8 mouse cellular contexts compared by ENCODE assay signal in the genomic region with DNA sequence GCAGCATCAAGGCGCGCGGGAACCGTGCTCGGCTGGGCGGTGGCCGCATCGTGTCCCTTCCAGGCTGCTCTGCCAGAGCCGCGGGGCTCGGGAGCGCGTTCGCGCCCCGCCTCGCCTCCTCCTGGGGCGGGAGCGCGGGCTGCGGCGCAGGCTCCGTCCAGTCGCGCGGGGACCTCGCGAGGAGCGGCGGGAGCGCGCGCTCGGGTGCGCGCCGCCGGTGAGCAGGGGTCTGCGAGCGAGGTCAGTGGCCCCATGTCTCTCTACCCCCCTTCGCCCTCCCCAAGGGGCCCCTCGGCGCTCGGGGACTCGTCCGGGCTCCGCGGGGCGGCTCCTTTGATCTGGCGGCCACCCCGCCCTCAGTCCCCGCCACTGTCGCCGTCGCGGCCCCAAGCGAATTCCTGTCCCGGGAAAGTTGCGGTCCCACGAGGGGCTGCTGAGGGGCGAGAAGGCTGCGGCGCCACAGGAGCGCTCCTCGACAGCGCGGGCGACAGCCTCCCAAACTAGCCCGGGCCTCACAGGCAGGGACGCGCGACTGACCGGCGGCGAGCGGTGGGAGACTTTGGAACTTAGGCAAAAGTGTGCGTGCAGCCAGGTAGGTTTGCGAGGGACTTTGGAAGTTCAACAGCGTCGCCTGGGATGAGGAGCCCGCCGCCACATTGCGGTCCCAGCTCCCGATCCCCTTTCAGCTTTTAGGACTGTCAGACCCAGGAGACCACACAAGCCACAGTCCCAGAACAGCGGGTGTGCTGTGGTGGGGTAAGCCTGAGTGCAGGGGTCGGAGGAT. TPM values are rescaled to one million over a fixed set of nuclear protein-coding genes. Genes with fewer than 3 reads are reported as not detected.
DNase-seq lines count a peak whose midpoint lies in the region; ATAC-seq and TF ChIP-seq lines count a peak whose summit lies in the region.

Gene Ism2 (minus strand): TSS at position 49 of the 784 bp plus-strand sequence.

- ATAC-seq in forebrain, embryonic 15.5 days (replicated peaks) = peak; percentile 72
- ATAC-seq in intestine, embryonic 15.5 days = peak; percentile 87
- ATAC-seq in liver, embryonic 16.5 days (ENCODE audit: low read depth) = peak; percentile 68
- peak; percentile 73 for ATAC-seq in neural tube, embryonic 12.5 days (ENCODE audit: low FRiP score, low read depth)

- peaks cover 15% of the 10 kb centered on the region for H3K4me1 ChIP-seq in forebrain, embryonic 15.5 days
- H3K4me1 ChIP-seq in intestine, embryonic 15.5 days (replicated peaks) = peaks cover 8% of the 10 kb centered on the region; the same call in 1 of the 2 replicates
- H3K4me1 ChIP-seq in liver, embryonic 16.5 days (ENCODE audit: control insufficient read depth, low read depth, low read length) = no peaks in the 10 kb centered on the region; the same call in 1 of the 2 replicates
- peaks cover 13% of the 10 kb centered on the region for H3K4me1 ChIP-seq in neural tube, embryonic 12.5 days

- under 1% methylated on average over 85 of the region's 86 CpGs for WGBS in forebrain, embryonic 15.5 days
- under 1% methylated on average over 80 of the region's 86 CpGs for WGBS in intestine, embryonic 15.5 days
- whole genome bisulfite sequencing in liver, embryonic 16.5 days (ENCODE audit: insufficient replicate concordance) = under 1% methylated on average over 78 of the region's 86 CpGs
- WGBS in neural tube, embryonic 12.5 days = under 1% methylated on average over 84 of the region's 86 CpGs

- H3K4me3 ChIP-seq in gastrocnemius, adult 2 months = peak within 1 kb of the TSS; percentile 88
- peak within 1 kb of the TSS; percentile 74 for H3K4me3 ChIP-seq in forebrain, embryonic 15.5 days
- peak within 1 kb of the TSS; percentile 75 for H3K4me3 ChIP-seq in intestine, embryonic 15.5 days (replicated peaks)
- H3K4me3 ChIP-seq in liver, embryonic 16.5 days (ENCODE audit: low read depth, low read length) = peak within 1 kb of the TSS; percentile 66
- peak within 1 kb of the TSS; percentile 64 for H3K4me3 ChIP-seq in neural tube, embryonic 12.5 days

- TF ChIP-seq CTCF in gastrocnemius, adult 2 months (IDR thresholded peaks at IDR 0.05) = no peak

- peak; percentile 43 for DNase-seq in gastrocnemius, adult 2 months
- DNase-seq in gastrocnemius, postnatal 25 days = no peak
- peak; percentile 63 for DNase-seq in adrenal gland, postnatal 10 days
- DNase-seq in spleen, adult 18-20 months = no peak

- H3K27me3 ChIP-seq in forebrain, embryonic 15.5 days = peaks cover 23% of the 10 kb centered on the region
- H3K27me3 ChIP-seq in intestine, embryonic 15.5 days (replicated peaks) = peaks cover 11% of the 10 kb centered on the region
- peaks cover 36% of the 10 kb centered on the region for H3K27me3 ChIP-seq in liver, embryonic 16.5 days (ENCODE audit: control insufficient read depth, insufficient read depth, low read depth, low read length)
- H3K27me3 ChIP-seq in neural tube, embryonic 12.5 days (replicated peaks) = peaks cover 21% of the 10 kb centered on the region

- no peaks in the 10 kb centered on the region for H3K36me3 ChIP-seq in forebrain, embryonic 15.5 days
- H3K36me3 ChIP-seq in intestine, embryonic 15.5 days = no peaks in the 10 kb centered on the region
- no peaks in the 10 kb centered on the region for H3K36me3 ChIP-seq in liver, embryonic 16.5 days (ENCODE audit: control insufficient read depth, insufficient read depth)
- H3K36me3 ChIP-seq in neural tube, embryonic 12.5 days = no peaks in the 10 kb centered on the region

- peak within 1 kb of the TSS; percentile 96 for H3K4me2 ChIP-seq in forebrain, embryonic 15.5 days (replicated peaks)
- H3K4me2 ChIP-seq in intestine, embryonic 15.5 days (replicated peaks) = peak within 1 kb of the TSS; percentile 100
- H3K4me2 ChIP-seq in liver, embryonic 16.5 days (ENCODE audit: low read depth, low read length) = peak within 1 kb of the TSS; percentile 75
- H3K4me2 ChIP-seq in neural tube, embryonic 12.5 days (replicated peaks) = peak within 1 kb of the TSS; percentile 98

- intact Hi-C loops in gastrocnemius, adult 2 months (cut with DNase I) = no loop called here

- H3K9me3 ChIP-seq in forebrain, embryonic 15.5 days = no peaks in the 10 kb centered on the region
- no peaks in the 10 kb centered on the region for H3K9me3 ChIP-seq in intestine, embryonic 15.5 days
- no peaks in the 10 kb centered on the region for H3K9me3 ChIP-seq in liver, embryonic 16.5 days (replicated peaks; ENCODE audit: control insufficient read depth, low read length)
- H3K9me3 ChIP-seq in neural tube, embryonic 12.5 days = no peaks in the 10 kb centered on the region

- no peak within 1 kb of the TSS for H3K27ac ChIP-seq in gastrocnemius, adult 2 months
- no peak within 1 kb of the TSS for H3K27ac ChIP-seq in forebrain, embryonic 15.5 days (replicated peaks)
- no peak within 1 kb of the TSS for H3K27ac ChIP-seq in intestine, embryonic 15.5 days
- H3K27ac ChIP-seq in liver, embryonic 16.5 days (ENCODE audit: low read length) = no peak within 1 kb of the TSS
- H3K27ac ChIP-seq in neural tube, embryonic 12.5 days = no peak within 1 kb of the TSS

- H3K9ac ChIP-seq in forebrain, embryonic 15.5 days (replicated peaks) = peak within 1 kb of the TSS; percentile 62
- H3K9ac ChIP-seq in intestine, embryonic 15.5 days = peak within 1 kb of the TSS; percentile 66
- H3K9ac ChIP-seq in liver, embryonic 16.5 days (ENCODE audit: low read depth, low read length) = peak within 1 kb of the TSS; percentile 58
- H3K9ac ChIP-seq in neural tube, embryonic 12.5 days = peak within 1 kb of the TSS; percentile 67

RNA-seq across cellular contexts. Expression of gene Ism2, which starts in this region (rescaled TPM):
- not detected for total RNA-seq in gastrocnemius, adult 2 months (2021)
- total RNA-seq in gastrocnemius, postnatal 25 days (2021) = not detected
- under 1 TPM; 0.18 to 0.55 TPM for total RNA-seq in adrenal gland, postnatal 10 days (2021)
- polyA plus RNA-seq in forebrain, embryonic 15.5 days (2015; fragmentation: Nextera tagmentation; extraction: Ambion mirVana) = 0.49 and 1.4 TPM in 2 replicates
- polyA plus RNA-seq in intestine, embryonic 15.5 days (2015; fragmentation: Nextera tagmentation; extraction: Ambion mirVana) = 0.49 and 0.55 TPM in 2 replicates
- polyA plus RNA-seq in liver, embryonic 16.5 days (2015; fragmentation: Nextera tagmentation; extraction: Ambion mirVana) = 0.13 and 0.16 TPM in 2 replicates
- polyA plus RNA-seq in neural tube, embryonic 12.5 days (2016; fragmentation: Nextera tagmentation; extraction: Ambion mirVana) = 0.32 and 0.54 TPM in 2 replicates

Comparison
In these comparisons a context has a peak if more than half of its experiments do, and no peak if none do; other contexts are left out.
1. Peak in DNase-seq and H3K4me3 ChIP-seq in gastrocnemius, adult 2 months; RNA of the gene not detected or under 1 TPM.
2. Peak in DNase-seq in adrenal gland, postnatal 10 days; RNA of the gene not detected or under 1 TPM.
3. Peak in ATAC-seq, H3K4me3 ChIP-seq, H3K9ac ChIP-seq and H3K4me2 ChIP-seq in intestine, embryonic 15.5 days; RNA of the gene not detected or under 1 TPM.
4. Peak in ATAC-seq, H3K4me3 ChIP-seq, H3K9ac ChIP-seq and H3K4me2 ChIP-seq in liver, embryonic 16.5 days; RNA of the gene not detected or under 1 TPM.
5. Peak in ATAC-seq, H3K4me3 ChIP-seq, H3K9ac ChIP-seq and H3K4me2 ChIP-seq in neural tube, embryonic 12.5 days; RNA of the gene not detected or under 1 TPM.